Mouse (Mus musculus): ENCODE measurements at regions not wholly inside any gene's neighbourhood (a gene's known extent, or its start where the extent isn't known, plus 50 kb on each side); places are given as distances from the start of the nearest gene placed in this dataset.

DNA sequence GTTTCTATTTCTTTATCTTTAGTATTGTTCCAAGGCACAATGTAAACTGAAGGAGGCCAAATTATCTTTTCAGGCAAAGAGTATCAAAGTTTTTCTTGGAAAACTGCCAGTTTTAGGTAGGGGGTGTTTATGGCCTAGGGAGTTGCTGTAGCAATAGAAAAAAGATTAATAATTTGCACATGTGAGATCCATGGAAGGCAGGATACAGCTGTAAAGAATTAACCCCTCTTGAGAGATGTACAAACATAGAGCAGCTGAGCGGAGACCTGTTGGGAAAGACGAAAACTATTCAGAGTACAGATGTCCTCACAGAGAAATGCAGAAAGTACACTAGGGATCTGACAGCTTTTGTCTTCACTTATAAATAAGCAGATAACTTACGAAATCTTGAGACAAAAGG lies 176.8 kb downstream of the Fign start:
- Histone ChIP-seq H3K27me3 (ENCODE audit: control insufficient read depth, insufficient read depth, low read length) (no peaks in the 10 kb centered on the region), H3K9ac (ENCODE audit: low read depth, low read length) (no peak overlapping the region), H3K4me3 (ENCODE audit: insufficient read depth, low read depth, low read length) (no peak overlapping the region), H3K4me1 (ENCODE audit: control insufficient read depth, insufficient read depth, low read length) (no peaks in the 10 kb centered on the region), H3K79me2 (ENCODE audit: control insufficient read depth, insufficient read depth, low read length) (no peaks in the 10 kb centered on the region), H3K27ac (replicated peaks; ENCODE audit: insufficient read depth, low read depth, low read length) (no peak overlapping the region), H3K36me3 (ENCODE audit: control insufficient read depth, insufficient read depth, low read length) (no peaks in the 10 kb centered on the region)
- TF ChIP-seq POLR2A (IDR thresholded peaks at IDR 0.05; ENCODE audit: extremely low read depth, insufficient read depth, low read length), result no peak
- TF ChIP-seq CTCF (IDR thresholded peaks at IDR 0.05; ENCODE audit: low read depth, low read length), result no peak
- no peak for DNase-seq (ENCODE audit: extremely low read depth, low read depth, low spot score)
- 79% methylated on average over 3 of the region's 3 CpGs for WGBS

DNA sequence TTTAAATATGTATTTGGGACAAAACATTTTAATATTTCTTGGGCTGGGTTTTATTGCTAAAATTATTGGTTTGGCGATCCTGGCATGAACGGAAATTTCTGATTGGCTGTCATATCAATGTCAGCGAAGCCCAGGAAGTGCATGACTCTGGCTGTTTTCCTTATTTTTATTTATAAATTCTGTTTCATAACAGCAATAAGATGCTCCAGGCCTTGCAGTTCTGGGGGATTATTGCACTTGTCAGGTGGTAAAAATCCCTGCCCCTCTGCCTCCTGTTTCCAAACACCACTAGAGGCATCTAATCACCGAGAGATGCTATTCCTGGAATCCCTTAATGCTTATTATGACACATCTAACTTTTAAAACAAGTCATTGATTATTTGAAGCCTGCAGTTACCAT lies 177.8 kb downstream of the Fign start:
- no peak for TF ChIP-seq POLR2A (IDR thresholded peaks at IDR 0.05; ENCODE audit: extremely low read depth, insufficient read depth, low read length)
- no peak for TF ChIP-seq CTCF (IDR thresholded peaks at IDR 0.05; ENCODE audit: low read depth, low read length)
- H3K36me3 ChIP-seq (ENCODE audit: control insufficient read depth, insufficient read depth, low read length), result no peaks in the 10 kb centered on the region
- H3K4me1 ChIP-seq (ENCODE audit: control insufficient read depth, insufficient read depth, low read length), result no peaks in the 10 kb centered on the region
- no peaks in the 10 kb centered on the region for H3K27me3 ChIP-seq (ENCODE audit: control insufficient read depth, insufficient read depth, low read length)
- no peak overlapping the region for H3K9ac ChIP-seq (ENCODE audit: low read depth, low read length)
- H3K4me3 ChIP-seq (ENCODE audit: insufficient read depth, low read depth, low read length), result no peak overlapping the region
- H3K79me2 ChIP-seq (ENCODE audit: control insufficient read depth, insufficient read depth, low read length), result no peaks in the 10 kb centered on the region
- WGBS, result 93% methylated on average over 4 of the region's 4 CpGs
- DNase-seq (ENCODE audit: extremely low read depth, low read depth, low spot score), result no peak
- no peak overlapping the region for H3K27ac ChIP-seq (replicated peaks; ENCODE audit: insufficient read depth, low read depth, low read length)

DNA sequence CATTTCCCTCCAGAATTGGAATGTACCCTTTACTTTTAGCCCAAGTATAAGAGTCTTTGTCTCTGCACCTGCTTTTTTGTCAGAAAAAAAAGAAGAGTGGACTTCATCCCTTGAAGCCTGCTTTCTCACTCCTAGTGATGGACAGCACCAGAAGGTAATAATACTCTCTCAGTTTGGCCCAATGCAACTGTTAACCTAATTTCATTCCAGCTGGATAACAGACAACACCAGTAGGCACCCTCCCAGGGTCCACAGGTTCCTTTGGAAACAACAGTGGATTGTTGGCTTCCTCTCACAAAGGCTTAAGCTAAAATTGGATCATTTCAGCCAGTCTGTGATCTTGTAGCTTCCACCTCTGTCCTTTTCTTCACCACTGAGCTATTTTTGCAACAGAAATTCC lies 197.2 kb downstream of the Fign start:
- Histone ChIP-seq H3K27ac (replicated peaks; ENCODE audit: insufficient read depth, low read depth, low read length) (no peak overlapping the region), H3K27me3 (ENCODE audit: control insufficient read depth, insufficient read depth, low read length) (no peaks in the 10 kb centered on the region), H3K4me3 (ENCODE audit: insufficient read depth, low read depth, low read length) (no peak overlapping the region), H3K4me1 (ENCODE audit: control insufficient read depth, insufficient read depth, low read length) (no peaks in the 10 kb centered on the region), H3K79me2 (ENCODE audit: control insufficient read depth, insufficient read depth, low read length) (no peaks in the 10 kb centered on the region), H3K36me3 (ENCODE audit: control insufficient read depth, insufficient read depth, low read length) (no peaks in the 10 kb centered on the region), H3K9ac (ENCODE audit: low read depth, low read length) (no peak overlapping the region)
- TF ChIP-seq POLR2A (IDR thresholded peaks at IDR 0.05; ENCODE audit: extremely low read depth, insufficient read depth, low read length), result no peak
- no peak for TF ChIP-seq CTCF (IDR thresholded peaks at IDR 0.05; ENCODE audit: low read depth, low read length)
- no peak for DNase-seq (ENCODE audit: extremely low read depth, low read depth, low spot score)

DNA sequence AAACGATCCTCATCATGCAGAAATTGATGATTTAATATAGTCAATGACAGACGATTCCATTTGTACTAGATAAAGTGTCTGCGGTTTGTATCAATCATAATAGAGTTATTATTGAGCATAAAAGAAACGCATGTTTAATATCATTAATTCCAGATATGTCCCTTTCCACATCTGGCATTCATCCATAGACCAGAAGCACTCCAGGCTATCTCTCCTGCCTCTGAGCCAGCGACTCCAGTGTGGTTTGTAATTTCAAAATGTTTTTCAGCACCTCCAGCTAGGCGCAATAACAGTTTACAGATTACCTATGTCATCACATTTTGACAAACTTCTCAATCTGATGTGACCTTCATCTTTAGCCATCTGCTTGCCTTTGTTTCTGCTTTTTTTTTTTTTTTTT lies 219.4 kb downstream of the Fign start:
- no peaks in the 10 kb centered on the region for H3K36me3 ChIP-seq (ENCODE audit: control insufficient read depth, insufficient read depth, low read length)
- no peak overlapping the region for H3K9ac ChIP-seq (ENCODE audit: low read depth, low read length)
- 78% methylated on average over 6 of the region's 6 CpGs for WGBS
- no peak for DNase-seq (ENCODE audit: extremely low read depth, low read depth, low spot score)
- H3K27ac ChIP-seq (replicated peaks; ENCODE audit: insufficient read depth, low read depth, low read length), result no peak overlapping the region
- no peaks in the 10 kb centered on the region for H3K27me3 ChIP-seq (ENCODE audit: control insufficient read depth, insufficient read depth, low read length)
- TF ChIP-seq POLR2A (IDR thresholded peaks at IDR 0.05; ENCODE audit: extremely low read depth, insufficient read depth, low read length) (no peak), CTCF (IDR thresholded peaks at IDR 0.05; ENCODE audit: low read depth, low read length) (no peak)
- H3K79me2 ChIP-seq (ENCODE audit: control insufficient read depth, insufficient read depth, low read length), result no peaks in the 10 kb centered on the region
- H3K4me3 ChIP-seq (ENCODE audit: insufficient read depth, low read depth, low read length), result no peak overlapping the region
- peaks cover 2% of the 10 kb centered on the region; the same call in 1 of the 2 replicates for H3K4me1 ChIP-seq (ENCODE audit: control insufficient read depth, insufficient read depth, low read length)

DNA sequence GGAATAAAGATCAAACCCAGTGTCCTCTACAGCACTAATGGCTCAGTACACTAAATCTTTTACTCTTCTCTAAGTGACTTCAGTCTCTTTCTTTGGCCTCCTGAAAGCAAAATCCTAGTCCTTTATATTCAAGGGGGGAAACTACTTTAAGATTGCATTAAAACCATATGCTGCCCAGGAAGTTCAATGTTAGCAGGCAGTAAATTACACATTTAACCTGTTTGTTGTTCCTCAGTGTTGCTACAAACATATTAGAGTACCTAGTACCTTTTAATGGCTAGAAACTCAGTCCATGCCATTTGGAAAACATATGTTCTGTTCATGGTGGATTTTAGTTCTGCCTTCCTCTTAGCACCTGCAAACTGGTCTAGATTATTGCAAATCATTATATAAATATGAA lies 220.5 kb downstream of the Fign start:
- H3K4me1 ChIP-seq (ENCODE audit: control insufficient read depth, insufficient read depth, low read length), result peaks cover 2% of the 10 kb centered on the region; the same call in 1 of the 2 replicates
- DNase-seq (ENCODE audit: extremely low read depth, low read depth, low spot score), result peak; percentile 17
- H3K36me3 ChIP-seq (ENCODE audit: control insufficient read depth, insufficient read depth, low read length), result no peaks in the 10 kb centered on the region
- H3K79me2 ChIP-seq (ENCODE audit: control insufficient read depth, insufficient read depth, low read length), result no peaks in the 10 kb centered on the region
- no peak overlapping the region for H3K9ac ChIP-seq (ENCODE audit: low read depth, low read length)
- TF ChIP-seq POLR2A (IDR thresholded peaks at IDR 0.05; ENCODE audit: extremely low read depth, insufficient read depth, low read length) (no peak), CTCF (IDR thresholded peaks at IDR 0.05; ENCODE audit: low read depth, low read length) (no peak)
- H3K27ac ChIP-seq (replicated peaks; ENCODE audit: insufficient read depth, low read depth, low read length), result no peak overlapping the region
- H3K27me3 ChIP-seq (ENCODE audit: control insufficient read depth, insufficient read depth, low read length), result no peaks in the 10 kb centered on the region
- H3K4me3 ChIP-seq (ENCODE audit: insufficient read depth, low read depth, low read length), result no peak overlapping the region

DNA sequence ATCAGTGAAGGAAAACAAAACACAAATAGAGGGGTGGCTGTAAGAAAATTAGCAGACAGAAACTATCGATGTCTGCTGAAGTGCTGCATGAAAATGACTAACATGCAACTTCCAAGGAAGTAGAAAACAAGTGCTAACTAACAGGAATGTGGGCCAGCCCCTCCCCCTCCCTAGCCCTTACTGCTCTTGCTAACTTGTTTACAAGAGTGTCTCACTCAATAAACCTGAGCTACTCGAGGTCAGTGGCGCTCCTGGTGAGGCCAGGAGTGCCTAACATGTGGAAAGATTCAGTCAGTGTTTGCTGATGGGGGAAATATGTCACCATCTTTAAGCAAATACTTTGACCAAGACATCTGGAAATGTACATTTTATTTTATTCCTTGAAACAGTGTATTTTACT lies 221.5 kb downstream of the Fign start:
- Histone ChIP-seq H3K4me3 (ENCODE audit: insufficient read depth, low read depth, low read length) (no peak overlapping the region), H3K4me1 (ENCODE audit: control insufficient read depth, insufficient read depth, low read length) (peaks cover 2% of the 10 kb centered on the region; the same call in 1 of the 2 replicates), H3K79me2 (ENCODE audit: control insufficient read depth, insufficient read depth, low read length) (no peaks in the 10 kb centered on the region), H3K9ac (ENCODE audit: low read depth, low read length) (no peak overlapping the region), H3K36me3 (ENCODE audit: control insufficient read depth, insufficient read depth, low read length) (no peaks in the 10 kb centered on the region), H3K27ac (replicated peaks; ENCODE audit: insufficient read depth, low read depth, low read length) (no peak overlapping the region), H3K27me3 (ENCODE audit: control insufficient read depth, insufficient read depth, low read length) (no peaks in the 10 kb centered on the region)
- peak; percentile 54 for DNase-seq (ENCODE audit: extremely low read depth, low read depth, low spot score)
- 11% methylated on average over 3 of the region's 3 CpGs for WGBS
- TF ChIP-seq CTCF (IDR thresholded peaks at IDR 0.05; ENCODE audit: low read depth, low read length) (no peak), POLR2A (IDR thresholded peaks at IDR 0.05; ENCODE audit: extremely low read depth, insufficient read depth, low read length) (no peak)

All from liver, adult 2 months (tissue).